Comparison of ENCODE assay signal across 24 mouse cellular contexts in the genomic region with DNA sequence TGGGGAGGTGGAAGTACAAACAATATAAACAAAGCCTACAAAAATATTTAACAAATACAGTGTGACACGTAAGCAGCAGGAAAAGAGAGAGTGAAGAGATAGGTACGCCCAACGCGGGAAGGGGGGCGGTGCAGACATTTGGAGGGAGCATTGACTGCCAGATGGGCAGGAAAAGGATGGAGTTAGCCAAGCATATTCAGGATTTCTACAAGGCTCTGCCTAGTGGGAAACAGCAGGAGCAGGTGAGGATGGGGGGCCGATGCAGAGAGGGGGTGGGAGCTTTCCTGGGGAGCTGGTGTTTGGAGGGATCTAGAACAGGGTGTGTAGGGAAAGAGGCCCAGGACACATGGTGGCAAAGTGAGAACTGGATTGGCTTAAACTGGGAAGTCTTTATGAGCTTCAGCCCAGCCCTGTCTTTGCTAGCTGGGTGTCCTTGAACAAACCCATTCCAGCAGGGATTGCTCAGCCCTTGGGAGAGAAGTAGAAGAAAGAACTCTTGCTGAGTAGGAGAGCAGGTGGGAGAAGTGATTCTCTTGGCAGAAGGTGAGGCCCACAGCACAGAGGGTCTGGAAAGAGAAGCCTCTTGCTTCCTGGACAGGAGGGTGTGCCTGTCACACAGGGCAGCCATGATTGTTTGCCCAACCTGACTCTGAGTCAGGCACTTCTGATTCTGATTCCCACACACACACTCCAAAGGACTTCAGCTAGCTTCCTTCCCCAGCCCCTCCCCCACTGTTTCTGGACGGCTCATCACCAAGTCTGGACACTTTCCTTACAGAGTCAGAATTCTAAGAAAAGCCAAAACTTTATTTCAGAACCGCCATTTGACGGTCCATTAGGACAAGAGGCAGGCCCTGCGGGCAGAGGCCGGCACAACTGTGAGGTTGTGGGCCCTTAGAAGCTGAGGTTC. TPM values are rescaled to one million over a fixed set of nuclear protein-coding genes. Genes with fewer than 3 reads are reported as not detected.
DNase-seq lines count a peak whose midpoint lies in the region; ATAC-seq lines count a peak whose summit lies in the region.
"Had no signal": no experiment of that assay in that cellular context is flagged by ENCODE, and none has a peak within 500 bp of the region (broad histone marks: within the 10 kb centered on the region; RNA-seq: fewer than 3 reads in every experiment).

No protein-coding gene starts in this region.

- H3K4me1 ChIP-seq in kidney, embryonic 16.5 days (ENCODE audit: insufficient read depth, low read length): no peaks in the 10 kb centered on the region
- H3K4me1 ChIP-seq: embryonic facial prominence, embryonic 13.5 days; kidney, embryonic 15.5 days; lung, embryonic 15.5 days; neural tube, embryonic 13.5 days had no signal

- H3K27me3 ChIP-seq in kidney, embryonic 16.5 days (ENCODE audit: insufficient read depth, low read length): no peaks in the 10 kb centered on the region
- H3K27me3 ChIP-seq: embryonic facial prominence, embryonic 13.5 days; kidney, embryonic 15.5 days; lung, embryonic 15.5 days; megakaryocyte, embryonic 14.5 days; neural tube, embryonic 13.5 days had no signal

- no peaks in the 10 kb centered on the region for H3K9me3 ChIP-seq in kidney, embryonic 16.5 days (ENCODE audit: low read length)
- H3K9me3 ChIP-seq: embryonic facial prominence, embryonic 13.5 days; kidney, embryonic 15.5 days; lung, embryonic 15.5 days; megakaryocyte, embryonic 14.5 days; neural tube, embryonic 13.5 days had no signal

- H3K27ac ChIP-seq in kidney, embryonic 16.5 days (ENCODE audit: low read length): no peak overlapping the region
- H3K27ac ChIP-seq: embryonic facial prominence, embryonic 13.5 days; hindbrain, embryonic 14.5 days; kidney, embryonic 15.5 days; liver, embryonic 14.5 days; lung, embryonic 15.5 days; neural tube, embryonic 13.5 days had no signal

- 92% methylated on average over 11 of the region's 11 CpGs for WGBS in kidney, embryonic 16.5 days

- peak; percentile 65 for ATAC-seq in frontal cortex, adult (ENCODE audit: low TSS enrichment)
- ATAC-seq in kidney, embryonic 16.5 days (ENCODE audit: low FRiP score, low TSS enrichment): no peak
- ATAC-seq in erythroblast, adult 5-6 weeks (replicated peaks; ENCODE audit: low FRiP score, poor library complexity, severe bottlenecking): peak; percentile 44
- ATAC-seq: activated CD4-positive, CD25-positive, alpha-beta regulatory T cell, adult 4 months; forebrain, postnatal 0 days had no signal

- H3K4me3 ChIP-seq in kidney, embryonic 16.5 days (ENCODE audit: low read length): no peak overlapping the region
- H3K4me3 ChIP-seq: embryonic facial prominence, embryonic 13.5 days; kidney, embryonic 15.5 days; lung, embryonic 15.5 days; megakaryocyte, embryonic 14.5 days; neural tube, embryonic 13.5 days had no signal

- H3K36me3 ChIP-seq in kidney, embryonic 16.5 days (ENCODE audit: insufficient read depth, low read length): no peaks in the 10 kb centered on the region
- H3K36me3 ChIP-seq: embryonic facial prominence, embryonic 13.5 days; kidney, embryonic 15.5 days; lung, embryonic 15.5 days; neural tube, embryonic 13.5 days had no signal

- H3K4me2 ChIP-seq in kidney, embryonic 16.5 days (replicated peaks; ENCODE audit: low read depth, low read length): no peak overlapping the region
- H3K4me2 ChIP-seq: embryonic facial prominence, embryonic 13.5 days; hindbrain, embryonic 14.5 days; kidney, embryonic 15.5 days; lung, embryonic 15.5 days; neural tube, embryonic 13.5 days had no signal

- no peak overlapping the region for H3K9ac ChIP-seq in kidney, embryonic 16.5 days (replicated peaks; ENCODE audit: low read length)
- H3K9ac ChIP-seq: embryonic facial prominence, embryonic 13.5 days; forebrain, postnatal 0 days; hindbrain, embryonic 14.5 days; kidney, embryonic 15.5 days; liver, embryonic 14.5 days; lung, embryonic 15.5 days; neural tube, embryonic 13.5 days had no signal

- DNase-seq in frontal cortex, postnatal 36 days (ENCODE audit: low spot score in 2 of 2): no peak
- peak; percentile 26 for DNase-seq in kidney, postnatal 10 days
- DNase-seq in WW6 (ENCODE audit: low read depth, low spot score): peak; percentile 16
- DNase-seq in c-Kit-positive CD71-positive TER-119-positive erythroid progenitor cells, embryonic 14.5 days (ENCODE audit: low spot score): no peak
- DNase-seq: adrenal gland, postnatal 36 days; forebrain, postnatal 0 days; gastrocnemius, postnatal 14 days; layer of hippocampus, postnatal 36 days; midbrain, embryonic 14.5 days; right cerebral cortex, adult 18-20 months; thymus, postnatal 36 days had no signal

RNA-seq across cellular contexts. Expression of a gene that starts 49.0 kb away (rescaled TPM):
- 0.89 and 2.4 TPM in 2 replicates for polyA plus RNA-seq in kidney, embryonic 16.5 days (2015; fragmentation: Nextera tagmentation; extraction: Ambion mirVana)
- not detected in 2 replicates for total RNA-seq in erythroblast, adult 5-6 weeks (2015; ENCODE audit: low replicate concordance)
- total RNA-seq in erythroblast, adult 5-6 weeks (2017; ENCODE audit: low replicate concordance): 0.28 TPM in 1 of 2 replicates, not detected in the other
- total RNA-seq: gastrocnemius, postnatal 14 days had no signal
- polyA plus RNA-seq: C2C12; intestine, embryonic 14.5 days; midbrain, embryonic 14.5 days had no signal

Comparison
In these comparisons a context has a peak if more than half of its experiments do, and no peak if none do; other contexts are left out.
1. DNase-seq: peak in kidney, postnatal 10 days (single experiment) and WW6 (single experiment); none in frontal cortex, postnatal 36 days (0 of 2) and c-Kit-positive CD71-positive TER-119-positive erythroid progenitor cells, embryonic 14.5 days (single experiment).